Mouse (Mus musculus) liver, embryonic 15.5 days (tissue): ENCODE results near the gene Coq9. TPM values are rescaled to one million over a fixed set of nuclear protein-coding genes. Genes with fewer than 3 reads are reported as not detected.

Source experiments
- ATAC-seq: fragments of 200-750 bp; cut with Nextera tagmentation; 2 replicates; pipeline ENCODE4 v1.8.0; 2017; ENCODE audit warnings: moderate number of reproducible peaks, mild to moderate bottlenecking, moderate library complexity; ENCODE audit not compliant: insufficient read depth
- H3K27ac ChIP-seq: fragments of 300-500 bp; sonication (generic); replicated peaks from 2 replicates; pipeline ENCODE4 v1.5.1; 2015; ENCODE audit warnings: mild to moderate bottlenecking, inconsistent platforms
- H3K27me3 ChIP-seq: fragments of 300-500 bp; sonication (generic); 2 replicates; pipeline ENCODE4 v1.6.1; 2015; ENCODE audit warnings: mild to moderate bottlenecking, inconsistent platforms
- H3K36me3 ChIP-seq: fragments of 300-500 bp; sonication (generic); replicated peaks from 2 replicates; pipeline ENCODE4 v1.6.1; 2015; ENCODE audit warnings: moderate library complexity, mild to moderate bottlenecking, inconsistent platforms
- H3K4me1 ChIP-seq: fragments of 300-500 bp; sonication (generic); replicated peaks from 2 replicates; pipeline ENCODE4 v1.6.1; 2015; ENCODE audit warnings: inconsistent platforms
- H3K4me2 ChIP-seq: fragments of 300-500 bp; sonication (generic); 2 replicates; pipeline ENCODE4 v1.6.1; 2015; ENCODE audit warnings: moderate library complexity, mild to moderate bottlenecking, inconsistent platforms
- H3K4me3 ChIP-seq: fragments of 300-500 bp; sonication (generic); replicated peaks from 2 replicates; pipeline ENCODE4 v1.5.1; 2015; ENCODE audit warnings: mild to moderate bottlenecking, inconsistent platforms
- H3K9ac ChIP-seq: fragments of 300-500 bp; sonication (generic); 2 replicates; pipeline ENCODE4 v1.6.1; 2015; ENCODE audit warnings: moderate library complexity, mild to moderate bottlenecking, inconsistent platforms
- H3K9me3 ChIP-seq: fragments of 300-500 bp; sonication (generic); replicated peaks from 2 replicates; pipeline ENCODE4 v1.6.1; 2016; ENCODE audit warnings: inconsistent platforms
- WGBS: fragments of 180-500 bp; shearing (Covaris S2); methylation state at CpG from one replicate; pipeline ENCODE4 v1.1.7; 2015; ENCODE audit warnings: mixed read lengths; ENCODE audit not compliant: insufficient replicate concordance; 5-methylcytosine and 5-hydroxymethylcytosine counted together
- polyA plus RNA-seq: library from polyadenylated mRNA; unstranded; fragments of >200 nt; fragmentation: Nextera tagmentation; extraction: Ambion mirVana; gene quantifications from 2 replicates; pipeline ENCODE4 v1.2.1, GENCODE M21; 2015

Coq9 gene
- polyA plus RNA-seq = 50.8 and 55.0 TPM in 2 replicates

DNA sequence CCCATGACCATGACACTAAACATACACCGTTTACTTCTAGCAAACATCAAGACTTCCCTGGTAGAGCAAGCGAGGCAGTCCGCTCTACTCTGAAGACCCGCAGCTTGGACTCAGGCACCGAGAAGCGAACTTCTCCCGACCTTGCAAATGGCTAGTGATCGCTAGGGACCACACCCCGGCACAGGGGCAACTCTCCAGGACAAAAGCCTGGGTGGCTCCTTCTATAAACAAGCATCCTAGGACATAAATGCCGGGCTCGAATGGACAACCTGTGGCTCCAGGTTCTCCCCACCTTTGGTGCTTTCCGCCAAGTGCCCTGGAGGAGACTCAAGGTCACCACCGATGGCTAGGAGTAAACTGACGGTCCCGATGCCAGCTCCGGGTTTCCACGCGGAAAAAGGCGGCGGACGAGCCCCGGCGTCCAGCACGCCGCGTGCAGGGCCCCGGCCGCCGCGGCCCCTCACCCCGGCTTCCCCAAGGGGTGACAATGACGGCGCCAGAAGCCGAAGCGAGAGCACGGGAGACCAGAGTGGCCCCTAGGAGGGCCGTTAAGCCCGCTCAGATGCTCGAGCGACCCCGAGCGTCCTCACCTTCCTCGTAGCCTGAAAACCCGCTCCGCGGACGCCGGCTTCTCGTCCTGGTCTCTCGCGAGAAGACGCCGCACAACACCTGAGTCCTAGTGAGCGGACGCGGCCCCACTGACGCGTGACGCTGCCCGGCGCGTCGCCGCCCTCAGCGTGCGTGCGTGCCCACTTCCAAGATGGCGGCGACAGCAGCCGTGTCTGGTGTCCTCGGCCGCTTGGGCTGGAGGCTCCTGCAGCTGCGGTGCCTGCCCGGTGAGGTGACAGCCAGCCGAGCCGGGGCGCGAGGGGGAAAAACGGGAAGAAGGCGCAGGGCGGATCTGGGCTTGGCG lies at the start of gene Coq9, which contains the start of gene Ciapin1:
TSS of gene Coq9 (plus strand) at position 660 of the 913 bp plus-strand sequence.
TSS of gene Ciapin1 (minus strand) at position 697 of the 913 bp plus-strand sequence.
- Histone ChIP-seq H3K27ac (peak within 1 kb of the TSS; percentile 95), H3K36me3 (0 out of 2 replicates have a peak, but pooled peaks cover 6% of the 10 kb centered on the region), H3K4me2 (peak within 1 kb of the TSS; percentile 81), H3K9me3 (no peaks in the 10 kb centered on the region), H3K4me1 (peaks cover 52% of the 10 kb centered on the region), H3K4me3 (peak within 1 kb of the TSS; percentile 89), H3K9ac (peak within 1 kb of the TSS; percentile 97), H3K27me3 (no peaks in the 10 kb centered on the region)
- peak; percentile 97 for ATAC-seq
- under 1% methylated on average over 82 of the region's 82 CpGs for WGBS

- H3K36me3 ChIP-seq = no peaks in the 10 kb centered on the region
- peak overlapping the region; percentile 98 for H3K27ac ChIP-seq
- no peak overlapping the region for H3K9ac ChIP-seq
- no peak for ATAC-seq
- H3K27me3 ChIP-seq = peaks cover 50% of the 10 kb centered on the region
- peaks cover 69% of the 10 kb centered on the region for H3K4me1 ChIP-seq
- H3K9me3 ChIP-seq = no peaks in the 10 kb centered on the region
- H3K4me3 ChIP-seq = no peak overlapping the region
- 75% methylated on average over 10 of the region's 10 CpGs for WGBS
- H3K4me2 ChIP-seq = no peak overlapping the region
Observed at GRCm38 (mm10) chr8:94789256-94789955, 48.7 kb upstream of the Coq9 start.

GRCm38 (mm10) chr8:94794368-94794767 lies 43.8 kb upstream of the Coq9 start:
- H3K4me3 ChIP-seq = no peak overlapping the region
- peaks cover 31% of the 10 kb centered on the region for H3K4me1 ChIP-seq
- 79% methylated on average over 4 of the region's 4 CpGs for WGBS
- no peak overlapping the region for H3K27ac ChIP-seq
- H3K27me3 ChIP-seq = peaks cover 38% of the 10 kb centered on the region
- H3K36me3 ChIP-seq = no peaks in the 10 kb centered on the region
- H3K9me3 ChIP-seq = no peaks in the 10 kb centered on the region
- no peak overlapping the region for H3K9ac ChIP-seq
- peak; percentile 73; the same call in 1 of the 2 replicates for ATAC-seq
- no peak overlapping the region for H3K4me2 ChIP-seq

DNA sequence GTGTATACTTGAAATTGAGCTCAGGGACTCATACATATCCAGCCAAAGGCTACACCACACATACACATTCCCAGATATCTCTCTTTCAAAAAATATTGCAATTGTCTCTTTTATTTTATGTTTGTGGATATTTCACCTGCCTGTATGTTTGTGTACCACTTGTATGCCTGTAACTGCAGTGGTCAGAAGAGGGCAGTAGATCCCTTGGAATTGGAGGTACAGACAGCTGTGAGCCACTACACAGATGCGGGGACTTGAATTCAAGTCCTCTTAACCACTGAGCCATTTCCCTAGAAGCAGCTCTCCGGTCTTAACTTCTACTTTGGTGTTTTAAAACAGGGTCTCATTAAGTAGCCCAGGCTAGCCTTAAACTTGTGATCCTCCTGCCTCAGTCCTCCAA lies 43.3 kb upstream of the Coq9 start:
- peaks cover 34% of the 10 kb centered on the region for H3K27me3 ChIP-seq
- H3K36me3 ChIP-seq = no peaks in the 10 kb centered on the region
- no peak overlapping the region for H3K4me2 ChIP-seq
- peak; percentile 75 for ATAC-seq
- 80% methylated on average over 2 of the region's 2 CpGs for WGBS
- no peaks in the 10 kb centered on the region for H3K9me3 ChIP-seq
- no peak overlapping the region for H3K4me3 ChIP-seq
- peaks cover 26% of the 10 kb centered on the region for H3K4me1 ChIP-seq
- no peak overlapping the region for H3K9ac ChIP-seq
- no peak overlapping the region for H3K27ac ChIP-seq

DNA sequence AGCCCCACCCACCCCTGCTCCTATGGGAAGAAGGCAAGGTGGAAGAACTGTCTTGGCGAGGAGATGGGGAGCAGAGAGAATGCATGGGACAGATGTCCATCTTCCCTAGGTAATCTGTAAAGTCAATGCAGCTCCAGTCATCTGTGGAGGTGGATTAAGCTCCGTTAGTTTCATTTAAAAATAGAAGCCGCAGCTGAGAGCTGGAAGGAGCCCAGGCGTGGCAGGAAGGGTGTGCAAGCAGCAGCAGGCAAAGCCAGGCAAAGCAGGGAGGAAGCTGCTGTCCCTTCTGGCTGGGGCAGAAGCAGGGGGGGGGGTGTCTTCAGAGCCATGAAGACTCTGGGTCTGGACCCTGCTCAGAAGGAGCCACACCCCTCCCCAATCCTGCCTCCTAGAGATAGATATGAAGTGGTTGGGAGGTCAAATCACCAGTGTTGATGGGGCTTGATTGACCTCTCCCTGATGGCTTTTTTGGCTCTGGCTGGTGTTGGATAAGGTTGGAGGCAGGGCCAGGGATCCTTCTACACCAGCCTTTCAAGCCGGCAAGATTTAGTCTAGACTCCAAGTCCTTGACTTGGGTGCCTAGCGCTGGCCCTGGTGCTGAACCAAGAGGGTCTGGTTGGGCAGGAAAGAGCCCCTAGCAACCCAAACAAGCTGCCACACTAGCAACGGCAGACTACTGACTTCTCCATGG lies 37.7 kb upstream of the Coq9 start:
- no peak overlapping the region for H3K27ac ChIP-seq
- H3K4me1 ChIP-seq = peaks cover 36% of the 10 kb centered on the region
- H3K4me2 ChIP-seq = no peak overlapping the region
- no peaks in the 10 kb centered on the region for H3K36me3 ChIP-seq
- H3K9ac ChIP-seq = no peak overlapping the region
- H3K9me3 ChIP-seq = no peaks in the 10 kb centered on the region
- H3K4me3 ChIP-seq = no peak overlapping the region
- WGBS = 33% methylated on average over 7 of the region's 7 CpGs
- ATAC-seq = no peak
- H3K27me3 ChIP-seq = peaks cover 32% of the 10 kb centered on the region

- no peak for ATAC-seq
- H3K4me2 ChIP-seq = no peak overlapping the region
- H3K27ac ChIP-seq = no peak overlapping the region
- H3K36me3 ChIP-seq = no peaks in the 10 kb centered on the region
- H3K9ac ChIP-seq = no peak overlapping the region
- peaks cover 41% of the 10 kb centered on the region for H3K27me3 ChIP-seq
- no peaks in the 10 kb centered on the region for H3K9me3 ChIP-seq
- H3K4me1 ChIP-seq = peaks cover 36% of the 10 kb centered on the region
- whole genome bisulfite sequencing = 30% methylated on average over 14 of the region's 14 CpGs
- H3K4me3 ChIP-seq = no peak overlapping the region
Observed at GRCm38 (mm10) chr8:94801293-94802095, 36.6 kb upstream of the Coq9 start.

- H3K27ac ChIP-seq = no peak overlapping the region
- no peak overlapping the region for H3K9ac ChIP-seq
- H3K27me3 ChIP-seq = peaks cover 45% of the 10 kb centered on the region
- H3K36me3 ChIP-seq = no peaks in the 10 kb centered on the region
- no peak overlapping the region for H3K4me2 ChIP-seq
- peaks cover 36% of the 10 kb centered on the region for H3K4me1 ChIP-seq
- H3K9me3 ChIP-seq = no peaks in the 10 kb centered on the region
- no peak overlapping the region for H3K4me3 ChIP-seq
- WGBS = 13% methylated on average over 4 of the region's 4 CpGs
- no peak for ATAC-seq
Observed at GRCm38 (mm10) chr8:94802375-94802774, 35.7 kb upstream of the Coq9 start.

- Histone ChIP-seq H3K4me3 (no peak overlapping the region), H3K27ac (no peak overlapping the region), H3K4me2 (no peak overlapping the region), H3K4me1 (peaks cover 47% of the 10 kb centered on the region), H3K36me3 (no peaks in the 10 kb centered on the region), H3K27me3 (peaks cover 48% of the 10 kb centered on the region), H3K9me3 (no peaks in the 10 kb centered on the region), H3K9ac (no peak overlapping the region)
- no peak for ATAC-seq
- WGBS = 47% methylated on average over 6 of the region's 6 CpGs
Observed at GRCm38 (mm10) chr8:94803551-94803950, 34.6 kb upstream of the Coq9 start.

- peaks cover 48% of the 10 kb centered on the region for H3K27me3 ChIP-seq
- no peak overlapping the region for H3K9ac ChIP-seq
- H3K36me3 ChIP-seq = no peaks in the 10 kb centered on the region
- no peak overlapping the region for H3K27ac ChIP-seq
- no peak for ATAC-seq
- no peak overlapping the region for H3K4me3 ChIP-seq
- peaks cover 59% of the 10 kb centered on the region for H3K4me1 ChIP-seq
- WGBS = 16% methylated on average over 10 of the region's 10 CpGs
- no peak overlapping the region for H3K4me2 ChIP-seq
- H3K9me3 ChIP-seq = no peaks in the 10 kb centered on the region
Observed at GRCm38 (mm10) chr8:94804546-94805340, 33.4 kb upstream of the Coq9 start.

- H3K9ac ChIP-seq = no peak overlapping the region
- WGBS = 63% methylated on average over 4 of the region's 4 CpGs
- peaks cover 45% of the 10 kb centered on the region for H3K27me3 ChIP-seq
- ATAC-seq = no peak
- H3K27ac ChIP-seq = no peak overlapping the region
- H3K9me3 ChIP-seq = no peaks in the 10 kb centered on the region
- no peak overlapping the region for H3K4me3 ChIP-seq
- H3K4me2 ChIP-seq = no peak overlapping the region
- H3K4me1 ChIP-seq = peaks cover 60% of the 10 kb centered on the region
- no peaks in the 10 kb centered on the region for H3K36me3 ChIP-seq
Observed at GRCm38 (mm10) chr8:94805811-94806210, 32.3 kb upstream of the Coq9 start.
